Mouse (Mus musculus) inflammation-experienced regulatory T-cells, adult 6 months (primary cell): ENCODE data around the gene Gm5108. TPM values are rescaled to one million over a fixed set of nuclear protein-coding genes. Genes with fewer than 3 reads are reported as not detected.

ENCODE experiments used
- polyA plus RNA-seq, 3 experiments: library from polyadenylated mRNA; unstranded; fragments of 100-300 nt; shearing (Covaris generic); gene quantifications; one replicate each; pipeline ENCODE4 v1.2.1; 2017

Gene Gm5108
- polyA plus RNA-seq, 3 experiments from 2014 or later, result not detected

Other genes starting within 250 kb of the Gm5108 start
- gene Atp8a1, start 94.2 kb upstream of the Gm5108 start, polyA plus RNA-seq, result 10 to 100 TPM in 2 of 3 experiments, 1 to 10 TPM in 1; 5.0 to 12.7 (median 12.0) TPM
- not detected for gene Gm21905, start 4.8 kb downstream of the Gm5108 start, polyA plus RNA-seq
- not detected for gene Grxcr1, start 90.2 kb downstream of the Gm5108 start, polyA plus RNA-seq